Comparison of ENCODE assay signal across 25 mouse cellular contexts in the genomic region with DNA sequence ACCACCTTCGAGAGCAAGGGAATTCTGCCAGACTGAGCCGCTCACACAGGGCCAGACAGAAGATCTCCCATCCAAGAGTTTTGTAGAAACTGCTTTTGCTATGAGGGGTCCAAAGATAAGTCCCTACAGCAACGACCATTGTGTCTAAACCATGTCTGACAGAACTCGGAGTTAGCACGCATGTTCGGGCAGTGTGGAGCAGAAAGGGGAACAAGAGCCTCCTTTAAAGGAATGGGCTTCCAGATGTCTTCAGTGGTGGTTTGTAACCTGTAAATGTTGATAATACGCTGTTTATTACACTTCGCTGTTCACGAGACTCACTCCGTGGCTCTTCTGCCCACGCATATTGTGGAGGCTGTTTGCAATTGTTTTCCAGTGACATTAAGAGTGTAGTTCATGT. TPM values are rescaled to one million over a fixed set of nuclear protein-coding genes. Genes with fewer than 3 reads are reported as not detected.
DNase-seq lines count a peak whose midpoint lies in the region; ATAC-seq lines count a peak whose summit lies in the region.
"Had no signal": no experiment of that assay in that cellular context is flagged by ENCODE, and none has a peak within 500 bp of the region (broad histone marks: within the 10 kb centered on the region; RNA-seq: fewer than 3 reads in every experiment).

No protein-coding gene starts in this region.

- no peaks in the 10 kb centered on the region for H3K36me3 ChIP-seq in neural tube, embryonic 11.5 days (ENCODE audit: control insufficient read depth, insufficient read depth, low read length)
- H3K36me3 ChIP-seq: embryonic facial prominence, embryonic 13.5 days; embryonic facial prominence, embryonic 15.5 days; forebrain, embryonic 10.5 days; forebrain, embryonic 12.5 days had no signal

- 0 out of 2 replicates have a peak, but pooled peaks cover 2% of the 10 kb centered on the region for H3K27me3 ChIP-seq in neural tube, embryonic 11.5 days (ENCODE audit: control insufficient read depth, insufficient read depth, low read length)

- no peak overlapping the region for H3K4me3 ChIP-seq in neural tube, embryonic 11.5 days (ENCODE audit: low read depth, low read length)
- H3K4me3 ChIP-seq: embryonic facial prominence, embryonic 13.5 days; embryonic facial prominence, embryonic 15.5 days; erythroblast, embryonic 14.5 days; forebrain, embryonic 10.5 days; forebrain, embryonic 12.5 days had no signal

- no peak overlapping the region for H3K9ac ChIP-seq in neural tube, embryonic 11.5 days (ENCODE audit: low read length)
- H3K9ac ChIP-seq: embryonic facial prominence, embryonic 13.5 days; embryonic facial prominence, embryonic 15.5 days; forebrain, embryonic 12.5 days had no signal

- no peaks in the 10 kb centered on the region for H3K4me1 ChIP-seq in neural tube, embryonic 11.5 days (ENCODE audit: control insufficient read depth, insufficient read depth, low read length)

- ATAC-seq in neural tube, embryonic 11.5 days (ENCODE audit: insufficient read depth, low FRiP score, low TSS enrichment) = no peak
- ATAC-seq in granulocyte monocyte progenitor cell, adult 5-6 weeks (replicated peaks; ENCODE audit: poor library complexity, severe bottlenecking) = peak; percentile 64
- ATAC-seq in megakaryocyte progenitor cell, adult 5-6 weeks (replicated peaks; ENCODE audit: poor library complexity) = peak; percentile 31; the same call in 1 of the 2 replicates
- ATAC-seq: forebrain, embryonic 14.5 days; forebrain, embryonic 16.5 days had no signal

- H3K27ac ChIP-seq in neural tube, embryonic 11.5 days (ENCODE audit: low read depth, low read length) = no peak overlapping the region
- H3K27ac ChIP-seq: embryonic facial prominence, embryonic 13.5 days; embryonic facial prominence, embryonic 15.5 days; forebrain, embryonic 10.5 days; forebrain, embryonic 12.5 days had no signal

- H3K9me3 ChIP-seq in neural tube, embryonic 11.5 days (ENCODE audit: control insufficient read depth, low read length) = no peaks in the 10 kb centered on the region
- H3K9me3 ChIP-seq: embryonic facial prominence, embryonic 13.5 days; embryonic facial prominence, embryonic 15.5 days; forebrain, embryonic 10.5 days; forebrain, embryonic 12.5 days had no signal

- H3K4me2 ChIP-seq in neural tube, embryonic 11.5 days (ENCODE audit: low read depth) = no peak overlapping the region
- H3K4me2 ChIP-seq: embryonic facial prominence, embryonic 13.5 days; embryonic facial prominence, embryonic 15.5 days; forebrain, embryonic 12.5 days had no signal

- intact Hi-C loops in gastrocnemius, postnatal 14 days (cut with DNase I; ENCODE audit: low total_unique reads) = no loop called here

- DNase-seq in neural tube, embryonic 11.5 days (ENCODE audit: low spot score) = peak; percentile 7
- DNase-seq in neural tube, embryonic 10.5 days (ENCODE audit: extremely low spot score, low spot score) = no peak
- no peak for DNase-seq in adrenal gland, postnatal 14 days
- DNase-seq in ovary, postnatal 36 days (ENCODE audit: low spot score) = no peak
- no peak for DNase-seq in gastrocnemius, postnatal 14 days
- DNase-seq: adrenal gland, adult 2 months; adrenal gland, postnatal 10 days; adrenal gland, postnatal 36 days; cerebellum, adult 11 months; cerebellum, adult 18-20 months; cerebellum, adult 8-10 months; cerebellum, adult 9-11 months; cerebellum, postnatal 25 days; embryo, embryonic 11 days had no signal

- WGBS in neural tube, embryonic 11.5 days = 90% methylated on average over 11 of the region's 11 CpGs

RNA-seq across cellular contexts. Expression of a gene that starts 1.5 kb away (rescaled TPM):
- not detected in 2 replicates for polyA plus RNA-seq in neural tube, embryonic 11.5 days (2014; fragmentation: Nextera tagmentation; extraction: Ambion mirVana)
- total RNA-seq in granulocyte monocyte progenitor cell, adult 5-6 weeks (2014; fragmentation: Nextera tagmentation) = not detected in 2 replicates
- not detected in 2 replicates for total RNA-seq in granulocyte monocyte progenitor cell, adult 5-6 weeks (2017)
- total RNA-seq in megakaryocyte progenitor cell, adult 5-6 weeks (2015) = not detected in 2 replicates
- not detected in 2 replicates for total RNA-seq in megakaryocyte progenitor cell, adult 5-6 weeks (2017)
- 0.49 and 17.1 TPM in 2 replicates for total RNA-seq in adrenal gland, postnatal 14 days (2021)
- total RNA-seq in gastrocnemius, postnatal 14 days (2021) = not detected
- total RNA-seq: adrenal gland, postnatal 36 days; MEL had no signal
- polyA plus RNA-seq: C2C12; erythroblast, embryonic 14.5 days; forebrain, embryonic 16.5 days had no signal

RNA-seq across cellular contexts. Expression of a gene that starts 5.2 kb away (rescaled TPM):
- polyA plus RNA-seq in neural tube, embryonic 11.5 days (2014; fragmentation: Nextera tagmentation; extraction: Ambion mirVana) = 0.16 and 0.52 TPM in 2 replicates
- not detected in 2 replicates for total RNA-seq in granulocyte monocyte progenitor cell, adult 5-6 weeks (2014; fragmentation: Nextera tagmentation)
- not detected in 2 replicates for total RNA-seq in granulocyte monocyte progenitor cell, adult 5-6 weeks (2017)
- total RNA-seq in megakaryocyte progenitor cell, adult 5-6 weeks (2015) = not detected in 2 replicates
- total RNA-seq in megakaryocyte progenitor cell, adult 5-6 weeks (2017) = not detected in 2 replicates
- 1.3 and 22.2 TPM in 2 replicates for total RNA-seq in adrenal gland, postnatal 14 days (2021)
- not detected for total RNA-seq in gastrocnemius, postnatal 14 days (2021)
- total RNA-seq: adrenal gland, adult 2 months; adrenal gland, postnatal 36 days; MEL had no signal
- polyA plus RNA-seq: C2C12; erythroblast, embryonic 14.5 days had no signal

RNA-seq across cellular contexts. Expression of a gene that starts 51.3 kb away (rescaled TPM):
- 29.6 and 30.4 TPM in 2 replicates for polyA plus RNA-seq in neural tube, embryonic 11.5 days (2014; fragmentation: Nextera tagmentation; extraction: Ambion mirVana)
- total RNA-seq in granulocyte monocyte progenitor cell, adult 5-6 weeks (2014; fragmentation: Nextera tagmentation) = 4.8 and 6.4 TPM in 2 replicates
- 2.3 and 4.2 TPM in 2 replicates for total RNA-seq in granulocyte monocyte progenitor cell, adult 5-6 weeks (2017)
- 4.9 and 6.3 TPM in 2 replicates for total RNA-seq in megakaryocyte progenitor cell, adult 5-6 weeks (2015)
- 3.5 and 5.9 TPM in 2 replicates for total RNA-seq in megakaryocyte progenitor cell, adult 5-6 weeks (2017)
- 21.7 and 21.9 TPM in 2 replicates for total RNA-seq in adrenal gland, postnatal 14 days (2021)
- 1 to 10 TPM; 3.1 to 3.5 TPM for total RNA-seq in gastrocnemius, postnatal 14 days (2021)
- total RNA-seq: MEL had no signal
- polyA plus RNA-seq: erythroblast, embryonic 14.5 days had no signal
